Mouse (Mus musculus) kidney, adult 2 months (tissue): ENCODE results near the gene Gtpbp2. TPM values are rescaled to one million over a fixed set of nuclear protein-coding genes. Genes with fewer than 3 reads are reported as not detected.

Experiments used
- DNase-seq: peaks from one replicate; pipeline ENCODE4 v3.0.0; 2021
- H3K27ac ChIP-seq: fragments of 200-500 bp; 2 replicates; pipeline ENCODE4 v1.5.1; 2012; ENCODE audit warnings: low read depth, low read length, control low read depth, inconsistent platforms; ENCODE audit not compliant: insufficient read depth
- H3K27me3 ChIP-seq: fragments of 200-500 bp; replicated peaks from 2 replicates; pipeline ENCODE4 v1.6.1; 2012; ENCODE audit warnings: mild to moderate bottlenecking, moderate library complexity, low read length, inconsistent platforms; ENCODE audit not compliant: control insufficient read depth, insufficient read depth
- H3K36me3 ChIP-seq: fragments of 200-500 bp; 2 replicates; pipeline ENCODE4 v1.6.1; 2012; ENCODE audit warnings: mild to moderate bottlenecking, moderate library complexity, low read length, inconsistent platforms; ENCODE audit not compliant: control insufficient read depth, insufficient read depth
- H3K4me1 ChIP-seq: fragments of 200-500 bp; 2 replicates; pipeline ENCODE4 v1.6.1; 2011; ENCODE audit warnings: low read length; ENCODE audit not compliant: control insufficient read depth, insufficient read depth
- H3K4me3 ChIP-seq: fragments of 200-500 bp; 2 replicates; pipeline ENCODE4 v1.5.1; 2011; ENCODE audit warnings: mild to moderate bottlenecking, low read depth, low read length, control low read depth; ENCODE audit not compliant: insufficient read depth
- CTCF ChIP-seq: fragments of 200-500 bp; conservative IDR thresholded peaks from 2 replicates; pipeline ENCODE4 v1.5.1; 2011; ENCODE audit warnings: low read depth, mild to moderate bottlenecking, control low read depth, low read length, moderate library complexity, mixed read lengths; ENCODE audit not compliant: insufficient read depth, insufficient read length
- POLR2A ChIP-seq: fragments of 200-500 bp; IDR thresholded peaks from one replicate; pipeline ENCODE4 v1.6.1; 2011; ENCODE audit warnings: low read depth, low read length, control low read depth
- WGBS: fragments of 180-500 bp; shearing (Covaris S2); methylation state at CpG from one replicate; pipeline ENCODE4 v1.1.7; 2018; 5-methylcytosine and 5-hydroxymethylcytosine counted together
- polyA plus RNA-seq: library from polyadenylated mRNA; depleted of rRNA; stranded (reverse); fragments of >200 nt; gene quantifications from 2 replicates; pipeline ENCODE4 v1.2.3, GENCODE M21; 2012

Gene Gtpbp2
- polyA plus RNA-seq, 1 experiment = 69.7 TPM

GRCm38 (mm10) chr17:46170538-46170937 is 9.7 kb downstream of the Gtpbp2 start:
- TF ChIP-seq CTCF (peak; percentile 81), POLR2A (no peak)
- 67% methylated on average over 3 of the region's 3 CpGs for WGBS
- Histone ChIP-seq H3K27me3 (no peaks in the 10 kb centered on the region), H3K36me3 (no peaks in the 10 kb centered on the region; the same call in 1 of the 2 replicates), H3K4me3 (no peak overlapping the region), H3K27ac (no peak overlapping the region), H3K4me1 (no peaks in the 10 kb centered on the region; the same call in 1 of the 2 replicates)
- peak; percentile 62 for DNase-seq

- Histone ChIP-seq H3K27ac (no peak overlapping the region), H3K27me3 (no peaks in the 10 kb centered on the region; the same call in 1 of the 2 replicates), H3K4me1 (no peaks in the 10 kb centered on the region), H3K36me3 (peaks cover 3% of the 10 kb centered on the region; the same call in 1 of the 2 replicates), H3K4me3 (no peak overlapping the region)
- TF ChIP-seq CTCF (peak; percentile 40; the same call in 1 of the 2 replicates), POLR2A (no peak)
- DNase-seq = peak; percentile 29
- WGBS = 87% methylated on average over 4 of the region's 4 CpGs
These were observed 21.4 kb downstream of the Gtpbp2 start for GRCm38 (mm10) chr17:46182273-46182672.

GRCm38 (mm10) chr17:46188829-46189228 is 28.0 kb downstream of the Gtpbp2 start:
- H3K36me3 ChIP-seq = peaks cover 5% of the 10 kb centered on the region; the same call in 1 of the 2 replicates
- no peaks in the 10 kb centered on the region; the same call in 1 of the 2 replicates for H3K27me3 ChIP-seq
- H3K27ac ChIP-seq = no peak overlapping the region
- DNase-seq = no peak
- TF ChIP-seq POLR2A (no peak), CTCF (no peak)
- H3K4me3 ChIP-seq = no peak overlapping the region
- no peaks in the 10 kb centered on the region for H3K4me1 ChIP-seq
- WGBS = 91% methylated on average over 2 of the region's 2 CpGs

GRCm38 (mm10) chr17:46201151-46201550 is 40.3 kb downstream of the Gtpbp2 start:
- Histone ChIP-seq H3K36me3 (no peaks in the 10 kb centered on the region), H3K27ac (no peak overlapping the region), H3K4me3 (no peak overlapping the region), H3K27me3 (no peaks in the 10 kb centered on the region), H3K4me1 (peaks cover 9% of the 10 kb centered on the region; the same call in 1 of the 2 replicates)
- TF ChIP-seq CTCF (no peak), POLR2A (no peak)
- 36% methylated on average over 6 of the region's 6 CpGs for WGBS
- DNase-seq = no peak

GRCm38 (mm10) chr17:46202421-46203071 is 41.7 kb downstream of the Gtpbp2 start, which contains the start of the genes Polh and Xpo5:
Gene Polh, minus strand, starts transcription at chr17:46202645.
Gene Xpo5, plus strand, starts transcription at chr17:46202782.
- Histone ChIP-seq H3K27ac (peak within 1 kb of the TSS; percentile 42), H3K27me3 (no peaks in the 10 kb centered on the region), H3K4me1 (peaks cover 20% of the 10 kb centered on the region; the same call in 1 of the 2 replicates), H3K36me3 (no peaks in the 10 kb centered on the region; the same call in 1 of the 2 replicates), H3K4me3 (peak within 1 kb of the TSS; percentile 96)
- peak; percentile 96 for DNase-seq
- TF ChIP-seq CTCF (no peak), POLR2A (peak; percentile 39)
- under 1% methylated on average over 66 of the region's 66 CpGs for WGBS

- H3K4me3 ChIP-seq = peak overlapping the region; percentile 96
- under 1% methylated on average over 20 of the region's 20 CpGs for WGBS
These were observed 42.2 kb downstream of the Gtpbp2 start for GRCm38 (mm10) chr17:46203078-46203477.

GRCm38 (mm10) chr17:46206676-46207075 is 45.8 kb downstream of the Gtpbp2 start:
- DNase-seq = peak; percentile 60
- Histone ChIP-seq H3K27me3 (no peaks in the 10 kb centered on the region), H3K36me3 (peaks cover 1% of the 10 kb centered on the region; the same call in 1 of the 2 replicates), H3K4me1 (peaks cover 20% of the 10 kb centered on the region; the same call in 1 of the 2 replicates), H3K27ac (peak overlapping the region; percentile 63; the same call in 1 of the 2 replicates), H3K4me3 (no peak overlapping the region)
- TF ChIP-seq POLR2A = no peak
- no peak for TF ChIP-seq CTCF

More at GRCm38 (mm10) chr17:46203078-46203477, 42.2 kb downstream of the Gtpbp2 start:
- no peak for TF ChIP-seq CTCF
- TF ChIP-seq POLR2A = no peak
- Histone ChIP-seq H3K36me3 (no peaks in the 10 kb centered on the region; the same call in 1 of the 2 replicates), H3K4me1 (peaks cover 20% of the 10 kb centered on the region; the same call in 1 of the 2 replicates), H3K27ac (peak overlapping the region; percentile 42), H3K27me3 (no peaks in the 10 kb centered on the region)
- DNase-seq = peak; percentile 52
